Mouse (Mus musculus): Measurements from ENCODE around the gene 4930474N05Rik.

DNA sequence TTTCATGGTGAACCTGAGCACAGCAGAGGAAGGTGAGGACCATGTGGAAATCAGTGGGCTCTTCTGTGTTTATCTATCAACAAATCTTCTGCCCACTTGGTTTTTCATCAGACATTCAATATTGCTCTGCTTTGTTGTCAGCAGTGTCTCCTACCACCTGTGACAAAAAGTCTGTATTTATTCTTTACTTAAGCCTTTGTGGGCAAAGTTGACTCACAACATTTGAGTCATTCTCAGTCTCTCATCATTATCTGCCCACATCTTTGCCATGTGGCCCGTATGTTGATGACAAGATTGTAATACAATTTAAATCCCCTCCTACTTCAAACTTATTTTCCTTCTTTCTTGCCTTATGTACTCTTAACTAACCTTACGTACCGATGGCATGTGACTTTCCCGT lies 43.0 kb downstream of the 4930474N05Rik start:
- TF ChIP-seq CTCF (conservative IDR thresholded peaks at IDR 0.05; ENCODE audit: low read length): no peak
- no peak for TF ChIP-seq POU5F1 (IDR thresholded peaks at IDR 0.05; ENCODE audit: borderline replicate concordance, low read length)
- TF ChIP-seq NANOG (IDR thresholded peaks at IDR 0.05; ENCODE audit: borderline replicate concordance, low read length): no peak

Data from E14TG2a.4 (cell line).